Comparison of ENCODE assay signal across 16 mouse cellular contexts in the genomic region with DNA sequence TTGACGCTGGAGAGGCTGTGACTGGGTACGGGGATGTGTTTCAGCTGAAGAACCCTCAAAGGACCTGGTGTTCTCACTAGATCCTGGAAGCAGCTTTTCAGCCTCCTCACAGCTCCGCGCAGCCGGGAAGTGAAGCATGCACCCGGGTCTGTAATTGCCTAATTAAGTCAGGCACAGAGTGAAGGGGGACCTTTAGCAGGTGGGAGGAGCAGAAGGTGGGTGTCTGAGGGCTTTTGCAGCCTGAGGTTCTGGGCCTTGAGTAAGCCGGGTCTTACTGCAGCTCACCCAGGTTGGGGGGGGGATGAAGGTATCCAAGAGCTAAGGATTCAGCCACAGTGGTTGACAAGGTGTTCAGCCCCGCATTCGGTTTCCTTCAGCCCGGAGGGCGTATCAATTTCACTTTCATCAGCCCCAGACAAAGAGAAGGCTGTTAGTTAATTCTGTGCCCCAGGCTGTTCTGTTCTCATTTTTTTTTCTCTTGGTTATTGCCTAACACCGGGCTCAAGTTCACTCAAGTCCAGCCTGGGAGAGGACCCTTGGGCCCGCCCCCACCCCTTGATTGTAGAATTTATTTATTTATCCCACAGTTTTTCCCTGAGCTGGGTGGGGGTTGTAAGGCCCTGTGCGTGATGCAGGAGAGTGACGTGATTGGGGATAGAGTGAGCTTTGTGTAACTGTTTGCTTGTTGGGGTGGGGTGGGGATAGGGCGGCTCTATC.
DNase-seq lines count a peak whose midpoint lies in the region; ATAC-seq and TF ChIP-seq lines count a peak whose summit lies in the region.
"Had no signal": no experiment of that assay in that cellular context is flagged by ENCODE, and none has a peak within 500 bp of the region (broad histone marks: within the 10 kb centered on the region; RNA-seq: fewer than 3 reads in every experiment).

No protein-coding gene starts in this region.

- H3K4me1 ChIP-seq in limb, embryonic 12.5 days (replicated peaks), result peaks cover 12% of the 10 kb centered on the region; the same call in 1 of the 2 replicates
- H3K4me1 ChIP-seq in limb, embryonic 10.5 days, result no peaks in the 10 kb centered on the region; the same call in 1 of the 2 replicates
- H3K4me1 ChIP-seq in embryonic facial prominence, embryonic 15.5 days, result no peaks in the 10 kb centered on the region
- H3K4me1 ChIP-seq in hindbrain, embryonic 11.5 days (replicated peaks; ENCODE audit: control insufficient read depth, insufficient read depth, low read length), result no peaks in the 10 kb centered on the region
- no peaks in the 10 kb centered on the region for H3K4me1 ChIP-seq in midbrain, postnatal 0 days (ENCODE audit: insufficient read depth, low read length)
- H3K4me1 ChIP-seq: heart, embryonic 15.5 days had no signal

- WGBS in limb, embryonic 12.5 days, result 50% methylated on average over 16 of the region's 16 CpGs
- 66% methylated on average over 16 of the region's 16 CpGs for WGBS in limb, embryonic 10.5 days
- 30% methylated on average over 16 of the region's 16 CpGs for whole genome bisulfite sequencing in embryonic facial prominence, embryonic 15.5 days
- WGBS in hindbrain, embryonic 11.5 days, result 59% methylated on average over 16 of the region's 16 CpGs
- 37% methylated on average over 16 of the region's 16 CpGs for WGBS in midbrain, postnatal 0 days

- H3K9ac ChIP-seq in limb, embryonic 12.5 days (replicated peaks), result no peak overlapping the region
- H3K9ac ChIP-seq in embryonic facial prominence, embryonic 15.5 days, result no peak overlapping the region
- H3K9ac ChIP-seq in hindbrain, embryonic 11.5 days (ENCODE audit: low read depth, low read length), result no peak overlapping the region
- H3K9ac ChIP-seq in midbrain, postnatal 0 days (replicated peaks; ENCODE audit: low read length, poor library complexity, severe bottlenecking), result no peak overlapping the region
- H3K9ac ChIP-seq: heart, embryonic 15.5 days; liver, postnatal 0 days had no signal

- H3K27ac ChIP-seq in limb, embryonic 12.5 days, result no peak overlapping the region
- no peak overlapping the region for H3K27ac ChIP-seq in limb, embryonic 10.5 days
- H3K27ac ChIP-seq in embryonic facial prominence, embryonic 15.5 days (replicated peaks), result no peak overlapping the region
- H3K27ac ChIP-seq in hindbrain, embryonic 11.5 days (ENCODE audit: low read depth, low read length), result no peak overlapping the region
- no peak overlapping the region for H3K27ac ChIP-seq in midbrain, postnatal 0 days (ENCODE audit: low read depth, low read length)
- H3K27ac ChIP-seq: heart, embryonic 15.5 days; macrophage had no signal

- TF ChIP-seq CTCF in midbrain, postnatal 0 days (IDR thresholded peaks at IDR 0.05), result no peak

- ATAC-seq in limb, embryonic 12.5 days (ENCODE audit: insufficient number of reproducible peaks, insufficient read depth, low FRiP score, low TSS enrichment, low read depth), result 0 out of 2 replicates have a peak, but pooled peaks have one; percentile 47
- 0 out of 2 replicates have a peak, but pooled peaks have one; percentile 47 for ATAC-seq in embryonic facial prominence, embryonic 15.5 days (ENCODE audit: insufficient number of reproducible peaks, low FRiP score, low TSS enrichment, low read depth)
- no peak for ATAC-seq in hindbrain, embryonic 11.5 days (ENCODE audit: low FRiP score)
- 0 out of 2 replicates have a peak, but pooled peaks have one; percentile 20 for ATAC-seq in midbrain, postnatal 0 days (ENCODE audit: low FRiP score)
- no peak for ATAC-seq in cerebellum, adult (ENCODE audit: insufficient number of reproducible peaks, low FRiP score, low TSS enrichment)
- ATAC-seq: activated CD4-positive, CD25-positive, alpha-beta regulatory T cell, adult 4 months; CD4-positive, CD25-positive, alpha-beta regulatory T cell, adult 4 months; intestine, embryonic 16.5 days; liver, postnatal 0 days had no signal

- no peak overlapping the region for H3K4me3 ChIP-seq in limb, embryonic 12.5 days (replicated peaks)
- H3K4me3 ChIP-seq in limb, embryonic 10.5 days, result no peak overlapping the region
- no peak overlapping the region for H3K4me3 ChIP-seq in embryonic facial prominence, embryonic 15.5 days (replicated peaks)
- no peak overlapping the region for H3K4me3 ChIP-seq in hindbrain, embryonic 11.5 days (ENCODE audit: low read depth, low read length)
- H3K4me3 ChIP-seq in midbrain, postnatal 0 days (ENCODE audit: low read depth, low read length), result no peak overlapping the region
- H3K4me3 ChIP-seq: heart, embryonic 15.5 days; myocyte had no signal

- H3K36me3 ChIP-seq in limb, embryonic 12.5 days, result no peaks in the 10 kb centered on the region
- H3K36me3 ChIP-seq in limb, embryonic 10.5 days, result no peaks in the 10 kb centered on the region
- no peaks in the 10 kb centered on the region for H3K36me3 ChIP-seq in embryonic facial prominence, embryonic 15.5 days
- no peaks in the 10 kb centered on the region for H3K36me3 ChIP-seq in hindbrain, embryonic 11.5 days (ENCODE audit: control insufficient read depth, insufficient read depth, low read length)
- no peaks in the 10 kb centered on the region for H3K36me3 ChIP-seq in midbrain, postnatal 0 days (ENCODE audit: insufficient read depth, low read length)
- H3K36me3 ChIP-seq: heart, embryonic 15.5 days had no signal

- DNase-seq in limb, embryonic 10.5 days (ENCODE audit: low spot score), result no peak
- peak; percentile 21 for DNase-seq in hindbrain, embryonic 11.5 days (ENCODE audit: low spot score)
- peak; percentile 25 for DNase-seq in midbrain, postnatal 0 days (ENCODE audit: low spot score)
- DNase-seq in thymus, postnatal 36 days, result no peak
- DNase-seq: cerebellum, adult 2 months; gastrocnemius, postnatal 36 days; liver, postnatal 0 days had no signal

- no peak overlapping the region for H3K4me2 ChIP-seq in limb, embryonic 12.5 days
- no peak overlapping the region for H3K4me2 ChIP-seq in embryonic facial prominence, embryonic 15.5 days (replicated peaks)
- H3K4me2 ChIP-seq in hindbrain, embryonic 11.5 days (replicated peaks; ENCODE audit: low read depth, low read length), result no peak overlapping the region
- H3K4me2 ChIP-seq in midbrain, postnatal 0 days (ENCODE audit: low read depth, low read length, poor library complexity, severe bottlenecking), result no peak overlapping the region
- H3K4me2 ChIP-seq: heart, embryonic 15.5 days had no signal

- H3K27me3 ChIP-seq in limb, embryonic 12.5 days, result no peaks in the 10 kb centered on the region; the same call in 1 of the 2 replicates
- no peaks in the 10 kb centered on the region for H3K27me3 ChIP-seq in limb, embryonic 10.5 days (ENCODE audit: low read depth, poor library complexity, severe bottlenecking)
- no peaks in the 10 kb centered on the region for H3K27me3 ChIP-seq in embryonic facial prominence, embryonic 15.5 days
- no peaks in the 10 kb centered on the region for H3K27me3 ChIP-seq in hindbrain, embryonic 11.5 days (ENCODE audit: control insufficient read depth, insufficient read depth, low read length)
- H3K27me3 ChIP-seq in midbrain, postnatal 0 days (ENCODE audit: insufficient read depth, low read length), result no peaks in the 10 kb centered on the region
- H3K27me3 ChIP-seq: heart, embryonic 15.5 days had no signal

- H3K9me3 ChIP-seq in limb, embryonic 12.5 days, result 0 out of 2 replicates have a peak, but pooled peaks cover 3% of the 10 kb centered on the region
- H3K9me3 ChIP-seq in limb, embryonic 10.5 days (replicated peaks), result no peaks in the 10 kb centered on the region
- no peaks in the 10 kb centered on the region for H3K9me3 ChIP-seq in embryonic facial prominence, embryonic 15.5 days (replicated peaks)
- no peaks in the 10 kb centered on the region for H3K9me3 ChIP-seq in hindbrain, embryonic 11.5 days (ENCODE audit: control insufficient read depth, low read length)
- H3K9me3 ChIP-seq in midbrain, postnatal 0 days (ENCODE audit: low read length), result no peaks in the 10 kb centered on the region
- H3K9me3 ChIP-seq: heart, embryonic 15.5 days had no signal

Comparison
In these comparisons a context has a peak if more than half of its experiments do, and no peak if none do; other contexts are left out.
1. ATAC-seq: peak in limb, embryonic 12.5 days (single experiment), embryonic facial prominence, embryonic 15.5 days (single experiment) and midbrain, postnatal 0 days (single experiment); none in hindbrain, embryonic 11.5 days (single experiment) and cerebellum, adult (single experiment).
2. DNase-seq: peak in hindbrain, embryonic 11.5 days (single experiment) and midbrain, postnatal 0 days (single experiment); none in limb, embryonic 10.5 days (single experiment) and thymus, postnatal 36 days (0 of 2).